Mouse (Mus musculus): ENCODE data around the gene Rfxank. TPM values are rescaled to one million over a fixed set of nuclear protein-coding genes. Genes with fewer than 3 reads are reported as not detected.

The Rfxank gene
- 20.2 and 20.9 TPM in 2 replicates for polyA plus RNA-seq (2015; fragmentation: Nextera tagmentation; extraction: Ambion mirVana)

GRCm38 (mm10) chr8:70139026-70139857 lies at the start of gene Rfxank, which contains the start of the genes Borcs8 and Mef2b:
Rfxank (minus strand) TSS chr8:70139154.
Borcs8 (plus strand) TSS chr8:70139499.
Mef2b (plus strand) TSS chr8:70139711.
- ATAC-seq (ENCODE audit: insufficient number of reproducible peaks, low FRiP score, low TSS enrichment, low read depth), result peak; percentile 97
- Histone ChIP-seq H3K9me3 (no peaks in the 10 kb centered on the region), H3K4me2 (peak within 1 kb of the TSS; percentile 65), H3K4me1 (peaks cover 21% of the 10 kb centered on the region), H3K27me3 (no peaks in the 10 kb centered on the region), H3K9ac (peak within 1 kb of the TSS; percentile 80), H3K36me3 (peaks cover 41% of the 10 kb centered on the region), H3K27ac (peak within 1 kb of the TSS; percentile 91), H3K4me3 (peak within 1 kb of the TSS; percentile 86)
- WGBS, result under 1% methylated on average over 46 of the region's 46 CpGs

GRCm38 (mm10) chr8:70188707-70189106 lies 49.8 kb upstream of the Rfxank start:
- Histone ChIP-seq H3K9me3 (no peaks in the 10 kb centered on the region), H3K4me3 (no peak overlapping the region), H3K4me2 (no peak overlapping the region), H3K27ac (no peak overlapping the region), H3K27me3 (no peaks in the 10 kb centered on the region), H3K36me3 (peaks cover 14% of the 10 kb centered on the region; the same call in 1 of the 2 replicates), H3K4me1 (no peaks in the 10 kb centered on the region), H3K9ac (no peak overlapping the region)
- WGBS, result 65% methylated on average over 7 of the region's 7 CpGs
- ATAC-seq (ENCODE audit: insufficient number of reproducible peaks, low FRiP score, low TSS enrichment, low read depth), result no peak

- no peak for ATAC-seq (ENCODE audit: insufficient number of reproducible peaks, low FRiP score, low TSS enrichment, low read depth)
- no peak overlapping the region for H3K4me3 ChIP-seq
- no peaks in the 10 kb centered on the region for H3K9me3 ChIP-seq
- H3K27ac ChIP-seq, result no peak overlapping the region
- H3K4me1 ChIP-seq, result no peaks in the 10 kb centered on the region
- no peaks in the 10 kb centered on the region for H3K27me3 ChIP-seq
- no peak overlapping the region for H3K9ac ChIP-seq
- H3K36me3 ChIP-seq, result peaks cover 42% of the 10 kb centered on the region
- no peak overlapping the region for H3K4me2 ChIP-seq
- 87% methylated on average over 4 of the region's 4 CpGs for WGBS
Observed at GRCm38 (mm10) chr8:70183194-70183593, 44.2 kb upstream of the Rfxank start.

GRCm38 (mm10) chr8:70181903-70182252 lies 42.9 kb upstream of the Rfxank start:
- Histone ChIP-seq H3K9ac (no peak overlapping the region), H3K36me3 (peaks cover 47% of the 10 kb centered on the region), H3K27ac (no peak overlapping the region), H3K4me3 (no peak overlapping the region), H3K27me3 (no peaks in the 10 kb centered on the region), H3K4me2 (no peak overlapping the region), H3K4me1 (no peaks in the 10 kb centered on the region), H3K9me3 (no peaks in the 10 kb centered on the region)
- ATAC-seq (ENCODE audit: insufficient number of reproducible peaks, low FRiP score, low TSS enrichment, low read depth), result no peak
- 40% methylated on average over 2 of the region's 2 CpGs for WGBS

GRCm38 (mm10) chr8:70181212-70181902 lies 42.4 kb upstream of the Rfxank start:
- 0 out of 2 replicates have a peak, but pooled peaks have one; percentile 22 for ATAC-seq (ENCODE audit: insufficient number of reproducible peaks, low FRiP score, low TSS enrichment, low read depth)
- Histone ChIP-seq H3K4me1 (no peaks in the 10 kb centered on the region), H3K27me3 (no peaks in the 10 kb centered on the region), H3K36me3 (peaks cover 51% of the 10 kb centered on the region), H3K4me3 (no peak overlapping the region), H3K9ac (no peak overlapping the region), H3K9me3 (no peaks in the 10 kb centered on the region), H3K27ac (no peak overlapping the region), H3K4me2 (no peak overlapping the region)
- WGBS, result 58% methylated on average over 16 of the region's 16 CpGs

GRCm38 (mm10) chr8:70179082-70179481 lies 40.1 kb upstream of the Rfxank start:
- no peaks in the 10 kb centered on the region for H3K9me3 ChIP-seq
- H3K4me1 ChIP-seq, result peaks cover 6% of the 10 kb centered on the region
- H3K27ac ChIP-seq, result no peak overlapping the region
- no peak for ATAC-seq (ENCODE audit: insufficient number of reproducible peaks, low FRiP score, low TSS enrichment, low read depth)
- no peak overlapping the region for H3K4me3 ChIP-seq
- peaks cover 56% of the 10 kb centered on the region for H3K36me3 ChIP-seq
- no peak overlapping the region for H3K4me2 ChIP-seq
- WGBS, result 97% methylated on average over 4 of the region's 4 CpGs
- H3K27me3 ChIP-seq, result no peaks in the 10 kb centered on the region
- H3K9ac ChIP-seq, result no peak overlapping the region

- Histone ChIP-seq H3K9me3 (no peaks in the 10 kb centered on the region), H3K9ac (no peak overlapping the region), H3K36me3 (peaks cover 57% of the 10 kb centered on the region), H3K4me3 (no peak overlapping the region), H3K27me3 (no peaks in the 10 kb centered on the region), H3K27ac (no peak overlapping the region), H3K4me2 (no peak overlapping the region), H3K4me1 (peaks cover 12% of the 10 kb centered on the region)
- 87% methylated on average over 2 of the region's 2 CpGs for WGBS
- no peak for ATAC-seq (ENCODE audit: insufficient number of reproducible peaks, low FRiP score, low TSS enrichment, low read depth)
Observed at GRCm38 (mm10) chr8:70178231-70178630, 39.3 kb upstream of the Rfxank start.

- Histone ChIP-seq H3K27me3 (no peaks in the 10 kb centered on the region), H3K4me1 (peaks cover 24% of the 10 kb centered on the region), H3K36me3 (peaks cover 29% of the 10 kb centered on the region), H3K9ac (no peak overlapping the region), H3K4me2 (no peak overlapping the region), H3K4me3 (no peak overlapping the region), H3K9me3 (no peaks in the 10 kb centered on the region), H3K27ac (no peak overlapping the region)
- no peak for ATAC-seq (ENCODE audit: insufficient number of reproducible peaks, low FRiP score, low TSS enrichment, low read depth)
- 84% methylated on average over 7 of the region's 7 CpGs for WGBS
Observed at GRCm38 (mm10) chr8:70174079-70174478, 35.1 kb upstream of the Rfxank start.

- H3K4me3 ChIP-seq, result 0 out of 2 replicates have a peak overlapping the region, but pooled peaks have one; percentile 75
- no peaks in the 10 kb centered on the region for H3K27me3 ChIP-seq
- H3K36me3 ChIP-seq, result peaks cover 22% of the 10 kb centered on the region
- no peak for ATAC-seq (ENCODE audit: insufficient number of reproducible peaks, low FRiP score, low TSS enrichment, low read depth)
- 70% methylated on average over 5 of the region's 5 CpGs for WGBS
- H3K4me2 ChIP-seq, result peak overlapping the region; percentile 49
- H3K9me3 ChIP-seq, result no peaks in the 10 kb centered on the region
- peaks cover 24% of the 10 kb centered on the region for H3K4me1 ChIP-seq
- H3K9ac ChIP-seq, result no peak overlapping the region
- no peak overlapping the region for H3K27ac ChIP-seq
Observed at GRCm38 (mm10) chr8:70173320-70173719, 34.4 kb upstream of the Rfxank start.

GRCm38 (mm10) chr8:70172043-70172681 lies 33.2 kb upstream of the Rfxank start, which contains the start of gene Tmem161a:
Tmem161a (plus strand) TSS chr8:70172356.
- H3K9me3 ChIP-seq, result no peaks in the 10 kb centered on the region
- peak within 1 kb of the TSS; percentile 61 for H3K27ac ChIP-seq
- peak; percentile 92 for ATAC-seq (ENCODE audit: insufficient number of reproducible peaks, low FRiP score, low TSS enrichment, low read depth)
- H3K4me2 ChIP-seq, result peak within 1 kb of the TSS; percentile 49
- H3K9ac ChIP-seq, result peak within 1 kb of the TSS; percentile 65
- H3K4me3 ChIP-seq, result peak within 1 kb of the TSS; percentile 75
- no peaks in the 10 kb centered on the region for H3K27me3 ChIP-seq
- peaks cover 24% of the 10 kb centered on the region for H3K4me1 ChIP-seq
- 2% methylated on average over 27 of the region's 27 CpGs for WGBS
- peaks cover 12% of the 10 kb centered on the region for H3K36me3 ChIP-seq

GRCm38 (mm10) chr8:70171240-70171639 lies 32.3 kb upstream of the Rfxank start:
- Histone ChIP-seq H3K4me1 (peaks cover 31% of the 10 kb centered on the region), H3K9ac (no peak overlapping the region), H3K9me3 (no peaks in the 10 kb centered on the region), H3K4me3 (no peak overlapping the region), H3K27me3 (peaks cover 3% of the 10 kb centered on the region; the same call in 1 of the 2 replicates), H3K4me2 (0 out of 2 replicates have a peak overlapping the region, but pooled peaks have one; percentile 49), H3K27ac (no peak overlapping the region), H3K36me3 (peaks cover 6% of the 10 kb centered on the region)
- 85% methylated on average over 7 of the region's 7 CpGs for WGBS
- no peak for ATAC-seq (ENCODE audit: insufficient number of reproducible peaks, low FRiP score, low TSS enrichment, low read depth)

Data from limb, embryonic 15.5 days (tissue).